Comparison of ENCODE assay signal across 10 mouse cellular contexts in the genomic region with DNA sequence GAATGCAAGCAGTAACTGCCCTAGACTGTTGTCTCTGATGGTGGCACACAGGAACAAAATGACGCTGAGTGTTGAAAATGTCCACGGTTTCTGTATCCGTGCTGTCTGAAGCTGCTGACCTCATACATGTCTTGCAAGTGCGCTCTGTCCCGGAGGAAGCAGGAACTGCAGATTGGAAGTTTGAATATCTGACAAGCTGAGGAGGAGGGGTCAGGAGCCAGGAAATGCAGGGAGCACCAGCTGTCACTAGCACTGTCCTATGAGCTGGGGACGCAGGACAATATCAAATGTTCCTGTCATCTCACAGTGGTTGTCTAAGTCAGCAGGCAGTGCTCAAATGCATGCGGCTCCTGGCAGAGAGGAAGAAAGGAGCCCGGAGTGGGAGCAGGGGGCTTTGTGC. TPM values are rescaled to one million over a fixed set of nuclear protein-coding genes. Genes with fewer than 3 reads are reported as not detected.
A peak's percentile ranks its signal among the peaks of the same experiment; 100 is the strongest.
DNase-seq lines count a peak whose midpoint lies in the region; ATAC-seq lines count a peak whose summit lies in the region.
"Had no signal": no experiment of that assay in that cellular context is flagged by ENCODE, and none has a peak within 500 bp of the region (broad histone marks: within the 10 kb centered on the region; RNA-seq: fewer than 3 reads in every experiment).

No protein-coding gene starts in this region.

- DNase-seq in kidney, postnatal 25 days, result peak; percentile 21 to 47
- peak; percentile 51 to 53 for DNase-seq in cerebellum, postnatal 10 days
- peak; percentile 23 for DNase-seq in lung, postnatal 14 days
- no peak for DNase-seq in adrenal gland, adult 2 months
- no peak for DNase-seq in right cerebral cortex, postnatal 10 days (ENCODE audit: low spot score in 2 of 2)
- DNase-seq in adrenal gland, adult (ENCODE audit: inconsistent age in 2 of 2, low spot score in 1 of 2), result no peak
- DNase-seq: liver, embryonic 13.5 days; midbrain, embryonic 14.5 days had no signal

- no peak overlapping the region for H3K4me2 ChIP-seq in kidney, embryonic 15.5 days
- H3K4me2 ChIP-seq in heart, embryonic 13.5 days, result peak overlapping the region; percentile 41
- H3K4me2 ChIP-seq: liver, embryonic 13.5 days had no signal

- no peaks in the 10 kb centered on the region for H3K9me3 ChIP-seq in kidney, embryonic 15.5 days (replicated peaks)
- H3K9me3 ChIP-seq in heart, embryonic 13.5 days, result no peaks in the 10 kb centered on the region
- H3K9me3 ChIP-seq: liver, embryonic 13.5 days had no signal

- H3K36me3 ChIP-seq in kidney, embryonic 15.5 days, result peaks cover 4% of the 10 kb centered on the region; the same call in 1 of the 2 replicates
- peaks cover 5% of the 10 kb centered on the region; the same call in 1 of the 2 replicates for H3K36me3 ChIP-seq in heart, embryonic 13.5 days
- H3K36me3 ChIP-seq: liver, embryonic 13.5 days had no signal

- no peaks in the 10 kb centered on the region for H3K27me3 ChIP-seq in kidney, embryonic 15.5 days
- no peaks in the 10 kb centered on the region for H3K27me3 ChIP-seq in heart, embryonic 13.5 days (replicated peaks)
- H3K27me3 ChIP-seq: liver, embryonic 13.5 days had no signal

- no peak overlapping the region for H3K4me3 ChIP-seq in kidney, embryonic 15.5 days (replicated peaks)
- H3K4me3 ChIP-seq in heart, embryonic 13.5 days, result no peak overlapping the region
- H3K4me3 ChIP-seq: liver, embryonic 13.5 days had no signal

- peaks cover 24% of the 10 kb centered on the region for H3K4me1 ChIP-seq in kidney, embryonic 15.5 days
- H3K4me1 ChIP-seq in heart, embryonic 13.5 days, result peaks cover 34% of the 10 kb centered on the region
- H3K4me1 ChIP-seq: liver, embryonic 13.5 days had no signal

- no peak overlapping the region for H3K9ac ChIP-seq in kidney, embryonic 15.5 days
- peak overlapping the region; percentile 69 for H3K9ac ChIP-seq in heart, embryonic 13.5 days
- H3K9ac ChIP-seq: liver, embryonic 13.5 days had no signal

- no peak for ATAC-seq in kidney, embryonic 15.5 days (replicated peaks; ENCODE audit: low FRiP score)
- no peak for ATAC-seq in heart, embryonic 13.5 days (ENCODE audit: extremely low read depth, insufficient number of reproducible peaks, low FRiP score, low TSS enrichment)

- WGBS in kidney, embryonic 15.5 days, result 70% methylated on average over 8 of the region's 8 CpGs
- WGBS in heart, embryonic 13.5 days, result 22% methylated on average over 8 of the region's 8 CpGs

- no peak overlapping the region for H3K27ac ChIP-seq in kidney, embryonic 15.5 days
- H3K27ac ChIP-seq in heart, embryonic 13.5 days (replicated peaks), result peak overlapping the region; percentile 84
- H3K27ac ChIP-seq: liver, embryonic 13.5 days had no signal

RNA-seq across cellular contexts. Expression of a gene that starts 19.3 kb away (rescaled TPM):
- 155 and 156 TPM in 2 replicates for polyA plus RNA-seq in kidney, embryonic 15.5 days (2015; fragmentation: Nextera tagmentation; extraction: Ambion mirVana)
- 57.3 and 65.3 TPM in 2 replicates for polyA plus RNA-seq in heart, embryonic 13.5 days (2015; fragmentation: Nextera tagmentation; extraction: Ambion mirVana)
- total RNA-seq in adrenal gland, adult 2 months (2021), result 10 to 100 TPM in 1 of 2 experiments, 1 to 10 TPM in 1; 5.9 to 10.5 TPM
- polyA plus RNA-seq in adrenal gland, adult 2 months (2012; rRNA removed), result 4.2 and 5.2 TPM in 2 replicates

RNA-seq across cellular contexts. Expression of a gene that starts 49.6 kb away (rescaled TPM):
- 19.6 and 20.5 TPM in 2 replicates for polyA plus RNA-seq in kidney, embryonic 15.5 days (2015; fragmentation: Nextera tagmentation; extraction: Ambion mirVana)
- 20.6 and 23.2 TPM in 2 replicates for polyA plus RNA-seq in heart, embryonic 13.5 days (2015; fragmentation: Nextera tagmentation; extraction: Ambion mirVana)
- 100 to 1,000 TPM; 226 to 406 TPM for total RNA-seq in adrenal gland, adult 2 months (2021)
- 209 and 255 TPM in 2 replicates for polyA plus RNA-seq in adrenal gland, adult 2 months (2012; rRNA removed)

Comparison
In these comparisons a context has a peak if more than half of its experiments do, and no peak if none do; other contexts are left out.
1. DNase-seq: peak in kidney, postnatal 25 days (2 of 2), cerebellum, postnatal 10 days (2 of 2) and lung, postnatal 14 days (single experiment); none in adrenal gland, adult 2 months (single experiment), right cerebral cortex, postnatal 10 days (0 of 2) and adrenal gland, adult (0 of 2).